Comparison of ENCODE assay signal across 25 mouse cellular contexts in the genomic region with DNA sequence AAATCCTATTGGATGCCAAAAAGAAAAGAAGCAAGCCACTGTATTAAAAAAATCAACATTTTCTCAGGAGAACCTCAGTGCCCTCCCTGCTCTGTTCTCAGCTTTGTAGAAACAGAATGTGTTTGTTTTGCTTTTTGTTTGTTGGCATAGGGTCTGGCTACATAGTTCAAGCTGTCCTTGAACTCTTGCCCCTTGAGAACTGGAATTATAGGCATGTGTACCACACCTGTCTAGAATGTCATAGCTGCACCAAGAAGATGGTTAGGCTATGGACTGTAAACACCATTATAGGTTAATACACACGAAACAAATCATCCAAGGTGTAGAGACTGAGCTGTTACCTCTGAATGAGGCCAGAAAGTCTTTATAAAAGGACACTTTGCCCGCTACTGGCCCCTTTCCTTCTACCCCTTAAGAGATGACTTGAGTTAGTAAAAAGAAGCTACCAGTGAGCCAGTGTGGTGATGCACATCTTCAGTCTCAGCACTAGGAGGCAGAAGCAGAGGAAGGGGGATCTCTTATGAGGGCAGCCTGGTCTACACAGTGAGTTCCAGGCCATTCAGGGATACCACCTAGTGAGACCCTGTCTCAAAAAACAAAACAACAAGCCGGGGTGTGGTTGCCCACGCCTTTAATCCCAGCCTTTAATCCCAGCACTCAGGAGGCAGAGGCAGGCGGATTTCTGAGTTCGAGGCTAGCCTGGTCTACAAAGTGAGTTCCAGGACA.
"Had no signal": no experiment of that assay in that cellular context is flagged by ENCODE, and none has a peak within 500 bp of the region (broad histone marks: within the 10 kb centered on the region; RNA-seq: fewer than 3 reads in every experiment).

No protein-coding gene starts in this region.

- ATAC-seq: hindbrain, embryonic 16.5 days; inflammation-experienced regulatory T-cells, adult 6 months; intestine, embryonic 15.5 days; intestine, postnatal 0 days had no signal

- H3K27ac ChIP-seq: heart, adult 2 months; heart, embryonic 10.5 days; hindbrain, embryonic 10.5 days; hindbrain, embryonic 12.5 days; hindbrain, embryonic 14.5 days; intestine, embryonic 15.5 days; left cerebral cortex, adult 2 months; limb, embryonic 10.5 days; limb, embryonic 12.5 days had no signal

- H3K4me2 ChIP-seq: heart, embryonic 12.5 days; hindbrain, embryonic 12.5 days; hindbrain, embryonic 14.5 days; intestine, embryonic 15.5 days; limb, embryonic 12.5 days had no signal

- DNase-seq: gastrocnemius, postnatal 14 days; gastrocnemius, postnatal 36 days; heart, adult 11 months; heart, adult 2 months; heart, postnatal 10 days; heart, postnatal 4 days; kidney, adult 18-20 months; kidney, adult 8-10 months; kidney, postnatal 10 days; kidney, postnatal 25 days; kidney, postnatal 4 days; liver had no signal

- H3K36me3 ChIP-seq: intestine, embryonic 15.5 days had no signal

- H3K4me1 ChIP-seq: intestine, embryonic 15.5 days; limb, embryonic 10.5 days; limb, embryonic 12.5 days had no signal

- H3K27me3 ChIP-seq: heart, embryonic 12.5 days; hindbrain, embryonic 12.5 days; intestine, embryonic 15.5 days; limb, embryonic 12.5 days had no signal

- H3K4me3 ChIP-seq: heart, adult 2 months; heart, embryonic 10.5 days; heart, embryonic 12.5 days; hindbrain, embryonic 10.5 days; hindbrain, embryonic 12.5 days; intestine, embryonic 15.5 days; layer of hippocampus, adult 2 months; left cerebral cortex, adult 2 months; limb, embryonic 10.5 days; limb, embryonic 12.5 days had no signal

- H3K9me3 ChIP-seq: heart, embryonic 10.5 days; heart, embryonic 12.5 days; hindbrain, embryonic 10.5 days; hindbrain, embryonic 12.5 days; intestine, embryonic 15.5 days; limb, embryonic 10.5 days; limb, embryonic 12.5 days had no signal

- H3K9ac ChIP-seq: heart, embryonic 12.5 days; hindbrain, embryonic 12.5 days; hindbrain, embryonic 14.5 days; intestine, embryonic 15.5 days; limb, embryonic 12.5 days had no signal
